9 mouse cellular contexts compared by ENCODE assay signal in genomic region chr15:95963533-95964250, GRCm38 (mm10).
DNase-seq lines count a peak whose midpoint lies in the region; ATAC-seq and TF ChIP-seq lines count a peak whose summit lies in the region.
"Had no signal": no experiment of that assay in that cellular context is flagged by ENCODE, and none has a peak within 500 bp of the region (broad histone marks: within the 10 kb centered on the region; RNA-seq: fewer than 3 reads in every experiment).

No protein-coding gene starts in this region.

- H3K9ac ChIP-seq in forebrain, embryonic 12.5 days, result no peak overlapping the region
- H3K9ac ChIP-seq in neural tube, embryonic 12.5 days, result no peak overlapping the region
- no peak overlapping the region for H3K9ac ChIP-seq in neural tube, embryonic 13.5 days

- no peaks in the 10 kb centered on the region for H3K27me3 ChIP-seq in forebrain, embryonic 12.5 days
- no peaks in the 10 kb centered on the region for H3K27me3 ChIP-seq in forebrain, embryonic 10.5 days (ENCODE audit: poor library complexity, severe bottlenecking)
- H3K27me3 ChIP-seq in neural tube, embryonic 12.5 days (replicated peaks), result no peaks in the 10 kb centered on the region
- H3K27me3 ChIP-seq in neural tube, embryonic 13.5 days, result no peaks in the 10 kb centered on the region

- peaks cover 6% of the 10 kb centered on the region; the same call in 1 of the 2 replicates for H3K36me3 ChIP-seq in forebrain, embryonic 12.5 days (replicated peaks)
- peaks cover 30% of the 10 kb centered on the region for H3K36me3 ChIP-seq in forebrain, embryonic 10.5 days (replicated peaks)
- peaks cover 4% of the 10 kb centered on the region for H3K36me3 ChIP-seq in neural tube, embryonic 12.5 days
- H3K36me3 ChIP-seq in neural tube, embryonic 13.5 days, result 0 out of 2 replicates have a peak, but pooled peaks cover 5% of the 10 kb centered on the region

- H3K4me2 ChIP-seq in forebrain, embryonic 12.5 days, result no peak overlapping the region
- H3K4me2 ChIP-seq in neural tube, embryonic 12.5 days (replicated peaks), result no peak overlapping the region
- H3K4me2 ChIP-seq in neural tube, embryonic 13.5 days, result no peak overlapping the region

- no peak for ATAC-seq in forebrain, embryonic 12.5 days (ENCODE audit: low FRiP score)
- 0 out of 2 replicates have a peak, but pooled peaks have one; percentile 29 for ATAC-seq in neural tube, embryonic 12.5 days (ENCODE audit: low FRiP score, low read depth)
- ATAC-seq in neural tube, embryonic 13.5 days (ENCODE audit: low read depth), result no peak; the same call in 1 of the 2 replicates

- H3K4me3 ChIP-seq in forebrain, embryonic 12.5 days (replicated peaks), result no peak overlapping the region
- no peak overlapping the region for H3K4me3 ChIP-seq in forebrain, embryonic 10.5 days
- H3K4me3 ChIP-seq in neural tube, embryonic 12.5 days, result no peak overlapping the region
- H3K4me3 ChIP-seq in layer of hippocampus, adult 2 months, result no peak overlapping the region
- no peak overlapping the region for H3K4me3 ChIP-seq in neural tube, embryonic 13.5 days

- no peak for DNase-seq in forebrain, embryonic 10.5 days (ENCODE audit: extremely low spot score, low spot score)
- DNase-seq in neural tube, embryonic 10.5 days (ENCODE audit: extremely low spot score, low spot score), result no peak
- DNase-seq in layer of hippocampus, adult 2 months (ENCODE audit: low spot score in 2 of 2), result no peak
- no peak for DNase-seq in left cerebral cortex, adult 9 months (ENCODE audit: low spot score in 2 of 2)
- no peak for DNase-seq in right cerebral cortex, postnatal 36 days (ENCODE audit: low spot score in 2 of 2)
- DNase-seq: adrenal gland, adult 2 months had no signal

- 83% methylated on average over 12 of the region's 12 CpGs for WGBS in forebrain, embryonic 12.5 days
- 91% methylated on average over 12 of the region's 12 CpGs for WGBS in forebrain, embryonic 10.5 days
- WGBS in neural tube, embryonic 12.5 days, result 80% methylated on average over 12 of the region's 12 CpGs
- WGBS in neural tube, embryonic 13.5 days, result 70% methylated on average over 12 of the region's 12 CpGs

- no peak for TF ChIP-seq CTCF in layer of hippocampus, adult 2 months (conservative IDR thresholded peaks at IDR 0.05)

- peaks cover 20% of the 10 kb centered on the region for H3K4me1 ChIP-seq in forebrain, embryonic 12.5 days
- peaks cover 7% of the 10 kb centered on the region; the same call in 1 of the 2 replicates for H3K4me1 ChIP-seq in forebrain, embryonic 10.5 days
- H3K4me1 ChIP-seq in neural tube, embryonic 12.5 days, result peaks cover 9% of the 10 kb centered on the region
- H3K4me1 ChIP-seq in neural tube, embryonic 13.5 days (replicated peaks), result peaks cover 31% of the 10 kb centered on the region

- H3K9me3 ChIP-seq in forebrain, embryonic 12.5 days, result no peaks in the 10 kb centered on the region
- H3K9me3 ChIP-seq in forebrain, embryonic 10.5 days, result no peaks in the 10 kb centered on the region
- H3K9me3 ChIP-seq in neural tube, embryonic 12.5 days, result no peaks in the 10 kb centered on the region
- no peaks in the 10 kb centered on the region for H3K9me3 ChIP-seq in neural tube, embryonic 13.5 days

- H3K27ac ChIP-seq in forebrain, embryonic 12.5 days, result peak overlapping the region; percentile 25
- H3K27ac ChIP-seq in forebrain, embryonic 10.5 days, result no peak overlapping the region
- H3K27ac ChIP-seq in neural tube, embryonic 12.5 days, result no peak overlapping the region
- peak overlapping the region; percentile 83 for H3K27ac ChIP-seq in layer of hippocampus, adult 2 months
- peak overlapping the region; percentile 53 for H3K27ac ChIP-seq in neural tube, embryonic 13.5 days (replicated peaks)

Comparison
In these comparisons a context has a peak if more than half of its experiments do, and no peak if none do; other contexts are left out.
1. H3K27ac ChIP-seq: peak in forebrain, embryonic 12.5 days (single experiment), layer of hippocampus, adult 2 months (single experiment) and neural tube, embryonic 13.5 days (single experiment); none in forebrain, embryonic 10.5 days (single experiment) and neural tube, embryonic 12.5 days (single experiment).